Mouse (Mus musculus): ENCODE measurements around the gene Prune1. TPM values are rescaled to one million over a fixed set of nuclear protein-coding genes. Genes with fewer than 3 reads are reported as not detected.
"Not testable (repeated sequence)": the region's sequence is repeated elsewhere in the genome, so short reads cannot be mapped to it uniquely, and the experiment has no call there.

The Prune1 gene
- total and polyA plus RNA-seq, 2 experiments from 2014 or later, result 77.3 to 78.9 TPM

DNA sequence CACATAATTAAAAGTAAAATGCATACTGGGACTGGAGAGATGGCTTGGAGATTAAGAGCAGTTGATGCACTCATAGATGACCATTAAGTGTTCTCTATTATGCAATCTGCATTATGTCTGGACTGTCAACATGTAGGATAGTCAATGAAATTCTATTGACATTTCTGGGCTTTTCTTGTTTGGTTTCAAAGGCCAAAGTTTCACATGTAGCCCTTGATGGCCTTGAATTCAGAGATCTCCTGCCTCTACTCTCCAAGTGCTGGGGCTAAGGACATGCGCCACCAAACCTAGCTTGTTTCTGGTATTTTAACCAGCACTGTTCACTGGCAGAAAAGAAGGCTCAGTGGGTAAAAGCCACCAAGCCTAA lies 68.3 kb downstream of the Prune1 start:
- ATAC-seq (ENCODE audit: low FRiP score) (no peak), DNase-seq (ENCODE audit: low spot score) (no peak)
- no peaks in the 10 kb centered on the region for H3K4me1 ChIP-seq (ENCODE audit: insufficient read depth, low read length)
- H3K4me2 ChIP-seq (ENCODE audit: low read depth, low read length, poor library complexity, severe bottlenecking), result no peak overlapping the region
- no peak for TF ChIP-seq CTCF (IDR thresholded peaks at IDR 0.05)
- no peaks in the 10 kb centered on the region for H3K27me3 ChIP-seq (ENCODE audit: insufficient read depth, low read length)
- peaks cover 6% of the 10 kb centered on the region; the same call in 1 of the 2 replicates for H3K36me3 ChIP-seq (ENCODE audit: insufficient read depth, low read length)
- H3K27ac ChIP-seq (ENCODE audit: low read depth, low read length), result no peak overlapping the region
- H3K9me3 ChIP-seq (ENCODE audit: low read length), result no peaks in the 10 kb centered on the region
- no peak overlapping the region for H3K9ac ChIP-seq (replicated peaks; ENCODE audit: low read length, poor library complexity, severe bottlenecking)
- 93% methylated on average over 1 of the region's 1 CpGs for WGBS
- no peak overlapping the region for H3K4me3 ChIP-seq (ENCODE audit: low read depth, low read length)

DNA sequence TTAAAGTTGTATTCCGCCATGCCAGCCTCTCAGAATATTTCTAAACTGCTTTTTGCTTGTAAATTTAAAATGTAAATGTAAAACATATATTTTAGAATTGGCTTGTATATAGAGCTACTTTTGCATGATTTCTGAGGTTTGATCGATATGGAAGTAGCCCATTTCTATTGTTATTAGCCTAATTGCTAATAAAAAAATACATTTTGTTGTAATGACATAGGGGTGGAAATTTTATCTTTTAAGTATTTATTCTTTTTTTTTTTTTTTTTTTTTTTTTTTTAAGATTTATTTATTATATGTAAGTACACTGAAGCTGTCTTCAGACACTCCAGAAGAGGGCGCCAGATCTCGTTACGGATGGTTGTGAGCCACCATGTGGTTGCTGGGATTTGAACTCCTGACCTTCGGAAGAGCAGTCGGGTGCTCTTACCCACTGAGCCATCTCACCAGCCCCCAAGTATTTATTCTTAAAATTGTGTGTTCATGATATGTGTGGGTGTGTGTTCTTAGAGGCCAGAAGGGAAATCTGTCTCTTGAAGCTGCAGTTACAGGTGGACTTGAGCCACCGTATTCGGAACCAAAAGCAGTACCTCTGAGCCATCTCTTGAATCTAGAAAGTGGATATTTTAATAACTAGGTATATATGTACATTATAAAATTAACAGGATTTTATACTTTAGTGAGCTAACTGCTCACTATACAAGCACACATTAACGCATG lies 68.8 kb downstream of the Prune1 start:
- not testable (repeated sequence) for ATAC-seq (ENCODE audit: low FRiP score); H3K27me3 ChIP-seq (ENCODE audit: insufficient read depth, low read length); H3K4me2 ChIP-seq (ENCODE audit: low read depth, low read length, poor library complexity, severe bottlenecking); H3K9me3 ChIP-seq (ENCODE audit: low read length); DNase-seq (ENCODE audit: low spot score); H3K4me1 ChIP-seq (ENCODE audit: insufficient read depth, low read length); H3K27ac ChIP-seq (ENCODE audit: low read depth, low read length); H3K36me3 ChIP-seq (ENCODE audit: insufficient read depth, low read length); H3K9ac ChIP-seq (replicated peaks; ENCODE audit: low read length, poor library complexity, severe bottlenecking); H3K4me3 ChIP-seq (ENCODE audit: low read depth, low read length)
- 94% methylated on average over 7 of the region's 10 CpGs for WGBS

DNA sequence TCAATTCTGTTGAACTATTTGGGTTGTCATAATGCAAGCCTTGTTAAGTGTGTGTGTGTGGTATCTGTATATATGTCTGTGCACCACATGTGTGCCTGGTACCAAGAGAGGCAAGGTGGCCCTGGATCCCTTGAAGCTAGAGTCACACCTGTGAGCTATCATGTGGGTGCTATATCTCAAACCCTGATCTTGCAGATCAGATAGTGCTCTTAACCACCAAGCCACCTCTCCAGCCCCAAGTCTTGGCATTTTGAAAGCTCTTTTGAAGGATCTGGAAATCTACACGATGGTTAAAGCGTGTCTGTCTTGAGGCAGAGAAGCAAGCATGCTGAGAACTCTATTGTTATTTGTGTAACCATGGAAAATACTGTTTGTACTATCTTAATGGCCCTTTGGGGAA lies 71.3 kb downstream of the Prune1 start:
- WGBS, result 28% methylated on average over 2 of the region's 2 CpGs
- peaks cover 15% of the 10 kb centered on the region; the same call in 1 of the 2 replicates for H3K36me3 ChIP-seq (ENCODE audit: insufficient read depth, low read length)
- H3K9ac ChIP-seq (replicated peaks; ENCODE audit: low read length, poor library complexity, severe bottlenecking), result no peak overlapping the region
- H3K4me1 ChIP-seq (ENCODE audit: insufficient read depth, low read length), result no peaks in the 10 kb centered on the region
- TF ChIP-seq CTCF (IDR thresholded peaks at IDR 0.05), result no peak
- H3K27me3 ChIP-seq (ENCODE audit: insufficient read depth, low read length), result no peaks in the 10 kb centered on the region
- no peak overlapping the region for H3K4me2 ChIP-seq (ENCODE audit: low read depth, low read length, poor library complexity, severe bottlenecking)
- DNase-seq (ENCODE audit: low spot score) (no peak), ATAC-seq (ENCODE audit: low FRiP score) (no peak)
- H3K9me3 ChIP-seq (ENCODE audit: low read length), result no peaks in the 10 kb centered on the region
- H3K4me3 ChIP-seq (ENCODE audit: low read depth, low read length), result no peak overlapping the region
- H3K27ac ChIP-seq (ENCODE audit: low read depth, low read length), result no peak overlapping the region

DNA sequence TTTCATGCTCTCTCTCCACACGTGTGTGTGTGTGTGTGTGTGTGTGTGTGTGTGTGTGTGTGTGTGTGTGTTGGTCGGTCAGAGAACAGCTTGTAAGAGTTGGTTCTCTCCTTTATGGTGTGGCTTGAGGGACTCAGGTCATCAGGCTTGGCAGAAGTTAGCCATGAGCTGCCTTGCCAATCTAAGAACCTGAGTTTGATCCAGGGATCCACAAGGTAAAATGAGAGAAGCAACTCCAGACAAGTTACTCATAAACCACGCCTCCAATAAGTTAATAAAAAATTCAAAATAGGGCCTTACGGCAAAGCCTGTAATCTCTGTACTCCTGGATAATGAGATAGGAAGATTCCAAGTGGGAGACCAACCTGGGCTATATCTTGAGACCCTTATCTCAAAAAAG lies 73.6 kb downstream of the Prune1 start:
- DNase-seq (ENCODE audit: low spot score) (no peak), ATAC-seq (ENCODE audit: low FRiP score) (no peak)
- no peak for TF ChIP-seq CTCF (IDR thresholded peaks at IDR 0.05)
- H3K9ac ChIP-seq (replicated peaks; ENCODE audit: low read length, poor library complexity, severe bottlenecking), result no peak overlapping the region
- H3K4me2 ChIP-seq (ENCODE audit: low read depth, low read length, poor library complexity, severe bottlenecking), result no peak overlapping the region
- H3K36me3 ChIP-seq (ENCODE audit: insufficient read depth, low read length), result peaks cover 19% of the 10 kb centered on the region
- no peaks in the 10 kb centered on the region for H3K27me3 ChIP-seq (ENCODE audit: insufficient read depth, low read length)
- no peaks in the 10 kb centered on the region for H3K9me3 ChIP-seq (ENCODE audit: low read length)
- H3K27ac ChIP-seq (ENCODE audit: low read depth, low read length), result no peak overlapping the region
- WGBS, result 89% methylated on average over 4 of the region's 4 CpGs
- H3K4me1 ChIP-seq (ENCODE audit: insufficient read depth, low read length), result no peaks in the 10 kb centered on the region
- no peak overlapping the region for H3K4me3 ChIP-seq (ENCODE audit: low read depth, low read length)

DNA sequence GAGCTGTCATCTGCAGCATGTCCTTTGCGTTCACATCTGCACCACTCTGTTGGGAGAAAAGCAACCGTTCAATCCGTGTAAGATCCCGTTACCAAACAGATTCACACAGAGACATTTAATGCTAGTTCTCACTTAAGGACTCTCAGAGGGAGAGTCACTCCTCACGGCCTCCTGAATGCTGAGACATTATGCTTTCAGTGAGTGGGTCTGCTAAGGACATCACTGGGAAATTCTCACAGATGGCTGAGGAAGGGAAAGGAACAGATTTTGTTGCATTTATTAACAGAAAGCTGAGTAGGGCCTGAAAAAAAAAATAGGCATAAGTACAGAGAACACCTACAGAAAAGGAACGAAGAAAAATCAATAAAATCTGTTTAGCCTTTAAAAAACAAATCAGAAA lies 78.0 kb downstream of the Prune1 start:
- peaks cover 38% of the 10 kb centered on the region for H3K36me3 ChIP-seq (ENCODE audit: insufficient read depth, low read length)
- H3K4me3 ChIP-seq (ENCODE audit: low read depth, low read length), result no peak overlapping the region
- no peaks in the 10 kb centered on the region for H3K27me3 ChIP-seq (ENCODE audit: insufficient read depth, low read length)
- no peak overlapping the region for H3K27ac ChIP-seq (ENCODE audit: low read depth, low read length)
- no peaks in the 10 kb centered on the region for H3K4me1 ChIP-seq (ENCODE audit: insufficient read depth, low read length)
- no peak overlapping the region for H3K9ac ChIP-seq (replicated peaks; ENCODE audit: low read length, poor library complexity, severe bottlenecking)
- no peaks in the 10 kb centered on the region for H3K9me3 ChIP-seq (ENCODE audit: low read length)
- WGBS, result 87% methylated on average over 6 of the region's 6 CpGs
- H3K4me2 ChIP-seq (ENCODE audit: low read depth, low read length, poor library complexity, severe bottlenecking), result no peak overlapping the region
- DNase-seq (ENCODE audit: low spot score) (no peak), ATAC-seq (ENCODE audit: low FRiP score) (no peak)
- no peak for TF ChIP-seq CTCF (IDR thresholded peaks at IDR 0.05)

Other genes starting within 250 kb of the Prune1 start
- gene Psmd4, start 239.5 kb downstream of the Prune1 start, total RNA-seq (2014; rRNA removed), result 179 and 200 TPM in 2 replicates
- gene Psmd4, start 239.5 kb downstream of the Prune1 start, polyA plus RNA-seq (2015; fragmentation: Nextera tagmentation; extraction: Ambion mirVana), result 262 and 267 TPM in 2 replicates
- gene Pip5k1a, start 175.1 kb downstream of the Prune1 start, total RNA-seq (2014; rRNA removed), result 20.1 and 21.6 TPM in 2 replicates
- 12.9 and 13.3 TPM in 2 replicates for gene Pip5k1a, start 175.1 kb downstream of the Prune1 start, polyA plus RNA-seq (2015; fragmentation: Nextera tagmentation; extraction: Ambion mirVana)
- 69.6 and 84.7 TPM in 2 replicates for gene Vps72, start 171.1 kb downstream of the Prune1 start, total RNA-seq (2014; rRNA removed)
- gene Vps72, start 171.1 kb downstream of the Prune1 start, polyA plus RNA-seq (2015; fragmentation: Nextera tagmentation; extraction: Ambion mirVana), result 131 and 136 TPM in 2 replicates
- not detected in 2 replicates for gene Tmod4, start 157.6 kb downstream of the Prune1 start, total RNA-seq (2014; rRNA removed)
- gene Tmod4, start 157.6 kb downstream of the Prune1 start, polyA plus RNA-seq (2015; fragmentation: Nextera tagmentation; extraction: Ambion mirVana), result 0.41 and 0.49 TPM in 2 replicates
- 47.6 and 60.4 TPM in 2 replicates for gene Scnm1, start 148.1 kb downstream of the Prune1 start, total RNA-seq (2014; rRNA removed)
- 69.6 and 82.7 TPM in 2 replicates for gene Scnm1, start 148.1 kb downstream of the Prune1 start, polyA plus RNA-seq (2015; fragmentation: Nextera tagmentation; extraction: Ambion mirVana)
- gene Lysmd1, start 148.0 kb downstream of the Prune1 start, total RNA-seq (2014; rRNA removed), result 35.3 and 42.2 TPM in 2 replicates
- 50.9 and 51.9 TPM in 2 replicates for gene Lysmd1, start 148.0 kb downstream of the Prune1 start, polyA plus RNA-seq (2015; fragmentation: Nextera tagmentation; extraction: Ambion mirVana)
- gene Tnfaip8l2, start 139.7 kb downstream of the Prune1 start, total RNA-seq (2014; rRNA removed), result 0.93 and 1.2 TPM in 2 replicates
- 2.2 and 2.8 TPM in 2 replicates for gene Tnfaip8l2, start 139.7 kb downstream of the Prune1 start, polyA plus RNA-seq (2015; fragmentation: Nextera tagmentation; extraction: Ambion mirVana)
- 126 and 148 TPM in 2 replicates for gene Sema6c, start 121.6 kb downstream of the Prune1 start, total RNA-seq (2014; rRNA removed)
- gene Sema6c, start 121.6 kb downstream of the Prune1 start, polyA plus RNA-seq (2015; fragmentation: Nextera tagmentation; extraction: Ambion mirVana), result 17.1 and 18.4 TPM in 2 replicates
- gene Gabpb2, start 64.2 kb downstream of the Prune1 start, total RNA-seq (2014; rRNA removed), result 6.5 and 7.6 TPM in 2 replicates
- gene Gabpb2, start 64.2 kb downstream of the Prune1 start, polyA plus RNA-seq (2015; fragmentation: Nextera tagmentation; extraction: Ambion mirVana), result 1.5 and 1.6 TPM in 2 replicates
- 35.0 and 54.7 TPM in 2 replicates for gene Cdc42se1, start 53.3 kb downstream of the Prune1 start, total RNA-seq (2014; rRNA removed)
- gene Cdc42se1, start 53.3 kb downstream of the Prune1 start, polyA plus RNA-seq (2015; fragmentation: Nextera tagmentation; extraction: Ambion mirVana), result 40.9 and 41.4 TPM in 2 replicates
- gene Mllt11, start 49.9 kb downstream of the Prune1 start, total RNA-seq (2014; rRNA removed), result 301 and 367 TPM in 2 replicates
- gene Mllt11, start 49.9 kb downstream of the Prune1 start, polyA plus RNA-seq (2015; fragmentation: Nextera tagmentation; extraction: Ambion mirVana), result 738 and 774 TPM in 2 replicates
- gene Gm128, start 40.5 kb downstream of the Prune1 start, total RNA-seq (2014; rRNA removed), result 0.24 and 0.49 TPM in 2 replicates
- 0.19 and 0.27 TPM in 2 replicates for gene Gm128, start 40.5 kb downstream of the Prune1 start, polyA plus RNA-seq (2015; fragmentation: Nextera tagmentation; extraction: Ambion mirVana)
- not detected in 2 replicates for gene Bnipl, start 30.9 kb downstream of the Prune1 start, total RNA-seq (2014; rRNA removed)
- not detected in 2 replicates for gene Bnipl, start 30.9 kb downstream of the Prune1 start, polyA plus RNA-seq (2015; fragmentation: Nextera tagmentation; extraction: Ambion mirVana)
- 36.5 and 37.1 TPM in 2 replicates for gene Mindy1, start 731 bp downstream of the Prune1 start, total RNA-seq (2014; rRNA removed)
- gene Mindy1, start 731 bp downstream of the Prune1 start, polyA plus RNA-seq (2015; fragmentation: Nextera tagmentation; extraction: Ambion mirVana), result 34.8 and 36.5 TPM in 2 replicates
- 0.27 TPM in 1 of 2 replicates, not detected in the other for gene Anxa9, start 25.1 kb upstream of the Prune1 start, total RNA-seq (2014; rRNA removed)
- 0.32 TPM in 2 replicates for gene Anxa9, start 25.1 kb upstream of the Prune1 start, polyA plus RNA-seq (2015; fragmentation: Nextera tagmentation; extraction: Ambion mirVana)
- 58.5 and 62.7 TPM in 2 replicates for gene Cers2, start 32.7 kb upstream of the Prune1 start, total RNA-seq (2014; rRNA removed)
- 82.5 and 83.9 TPM in 2 replicates for gene Cers2, start 32.7 kb upstream of the Prune1 start, polyA plus RNA-seq (2015; fragmentation: Nextera tagmentation; extraction: Ambion mirVana)
- gene Setdb1, start 75.1 kb upstream of the Prune1 start, total RNA-seq (2014; rRNA removed), result 44.4 and 46.2 TPM in 2 replicates
- gene Setdb1, start 75.1 kb upstream of the Prune1 start, polyA plus RNA-seq (2015; fragmentation: Nextera tagmentation; extraction: Ambion mirVana), result 27.4 and 28.4 TPM in 2 replicates
- gene 4930558C23Rik, start 120.8 kb upstream of the Prune1 start, total RNA-seq (2014; rRNA removed), result not detected in 2 replicates
- not detected in 2 replicates for gene 4930558C23Rik, start 120.8 kb upstream of the Prune1 start, polyA plus RNA-seq (2015; fragmentation: Nextera tagmentation; extraction: Ambion mirVana)
- 12.4 and 25.7 TPM in 2 replicates for gene Arnt, start 152.3 kb upstream of the Prune1 start, total RNA-seq (2014; rRNA removed)
- 6.9 and 8.7 TPM in 2 replicates for gene Arnt, start 152.3 kb upstream of the Prune1 start, polyA plus RNA-seq (2015; fragmentation: Nextera tagmentation; extraction: Ambion mirVana)
- gene Ctsk, start 217.2 kb upstream of the Prune1 start, total RNA-seq (2014; rRNA removed), result 3.6 and 6.5 TPM in 2 replicates
- 7.7 and 10.1 TPM in 2 replicates for gene Ctsk, start 217.2 kb upstream of the Prune1 start, polyA plus RNA-seq (2015; fragmentation: Nextera tagmentation; extraction: Ambion mirVana)
- 18.8 and 19.2 TPM in 2 replicates for gene Ctss, start 244.7 kb upstream of the Prune1 start, total RNA-seq (2014; rRNA removed)
- gene Ctss, start 244.7 kb upstream of the Prune1 start, polyA plus RNA-seq (2015; fragmentation: Nextera tagmentation; extraction: Ambion mirVana), result 19.6 and 20.0 TPM in 2 replicates